Mouse (Mus musculus): ENCODE measurements around the gene Lpo. TPM values are rescaled to one million over a fixed set of nuclear protein-coding genes. Genes with fewer than 3 reads are reported as not detected.
"Not testable (repeated sequence)": the region's sequence is repeated elsewhere in the genome, so short reads cannot be mapped to it uniquely, and the experiment has no call there.

The Lpo gene
- total RNA-seq (2021) = under 1 TPM; 0.29 to 0.39 TPM

DNA sequence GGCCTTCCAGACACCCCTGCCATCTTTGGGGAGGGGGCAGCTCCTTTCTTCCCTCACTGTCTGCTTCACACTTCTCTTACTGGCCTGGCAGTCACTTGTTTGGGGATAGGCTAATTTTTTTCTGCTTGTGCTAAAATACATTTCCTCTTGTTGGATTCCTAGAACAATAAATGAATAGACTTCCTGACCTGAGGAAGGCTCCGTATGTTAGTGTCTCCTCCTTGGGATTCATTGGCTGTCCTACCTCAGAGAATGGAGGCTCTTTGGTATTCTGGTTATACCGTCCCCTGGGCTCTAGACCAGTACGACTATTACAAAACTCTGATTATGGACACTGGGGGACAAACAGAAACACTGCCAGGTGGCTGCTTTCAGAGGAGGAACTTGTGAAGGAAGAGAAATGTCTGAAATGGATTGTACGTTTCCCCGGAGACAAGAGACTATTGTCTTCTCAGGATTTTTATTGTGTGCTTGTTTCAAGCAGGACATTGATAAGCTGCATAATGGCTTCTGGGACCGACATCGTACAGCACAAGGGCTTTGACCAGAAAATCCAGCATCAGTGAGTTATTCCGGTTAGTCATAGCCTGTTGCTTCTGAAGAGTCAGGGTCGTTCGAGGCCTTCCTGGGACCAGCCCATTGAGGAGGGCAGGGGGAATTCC is at the start of gene Lpo:
Gene Lpo (minus strand): TSS at position 51 of the 662 bp plus-strand sequence.
- intact Hi-C loops (cut with DNase I) = no loop called here
- DNase-seq (ENCODE audit: low spot score in 2 of 2) = no peak

DNA sequence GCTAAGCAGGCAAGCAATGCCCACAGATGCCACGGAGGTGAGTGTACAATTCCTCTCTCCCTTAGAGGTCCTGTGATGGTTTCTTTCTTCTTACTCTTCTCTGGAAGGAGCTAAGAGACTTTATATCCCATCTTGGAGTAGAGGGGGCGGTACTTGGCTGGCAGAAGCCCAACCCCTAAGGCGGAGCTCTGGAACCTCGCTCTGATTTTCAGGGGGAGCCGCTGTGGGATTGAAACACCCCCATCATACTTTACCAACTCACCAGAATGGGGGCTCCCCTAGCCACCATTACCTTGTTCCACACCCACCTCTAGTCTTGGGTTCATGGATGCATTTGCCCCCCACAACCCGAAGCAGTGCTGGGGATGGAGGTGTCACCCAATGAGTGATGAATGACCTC is 47.3 kb upstream of the Lpo start, which contains the start of gene Epx:
Gene Epx (minus strand): TSS at position 101 of the 400 bp plus-strand sequence.
- DNase-seq (ENCODE audit: low spot score in 2 of 2) = no peak
- intact Hi-C loops (cut with DNase I) = no loop called here

DNA sequence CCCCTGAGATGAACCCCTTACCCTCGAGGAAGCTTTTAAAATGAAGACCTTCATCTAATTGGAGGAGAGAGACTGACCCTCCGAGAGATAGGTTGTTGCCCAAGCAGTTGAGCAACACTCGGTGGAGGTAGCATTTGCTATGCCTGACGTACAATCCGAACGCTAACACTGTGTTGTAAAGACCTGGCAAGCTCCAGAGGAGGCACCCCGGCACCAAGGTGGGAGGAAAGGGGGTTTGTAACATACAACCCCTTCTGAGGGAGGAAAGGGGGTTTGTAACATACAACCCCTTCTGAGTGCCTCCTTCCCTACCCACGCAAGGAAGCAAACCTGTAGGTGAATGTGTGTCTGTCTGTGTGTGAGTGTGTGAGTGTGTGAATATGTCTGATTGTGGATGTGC is 43.7 kb upstream of the Lpo start:
- intact Hi-C loops (cut with DNase I) = no loop called here
- no peak for DNase-seq (ENCODE audit: low spot score in 2 of 2)

DNA sequence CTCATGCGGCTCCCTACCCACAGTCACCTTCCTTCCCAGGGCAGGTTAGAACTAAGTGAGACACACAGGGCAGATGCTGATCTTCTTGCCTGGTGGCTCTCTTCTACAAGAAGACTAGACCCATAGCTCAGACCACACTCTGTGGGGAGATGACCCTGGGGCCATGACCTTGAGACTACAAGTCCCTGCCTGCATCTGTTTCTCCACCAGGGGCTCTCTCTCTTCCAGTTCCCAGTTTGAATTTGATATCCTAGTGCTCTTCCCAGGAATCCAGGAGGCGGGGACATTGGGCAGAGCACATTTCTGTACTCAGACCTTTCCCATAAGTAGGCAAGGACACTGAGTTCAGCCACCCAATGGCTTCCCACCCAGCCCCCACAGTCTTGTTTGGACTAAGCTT is 42.0 kb upstream of the Lpo start:
- intact Hi-C loops (cut with DNase I) = no loop called here
- DNase-seq (ENCODE audit: low spot score in 2 of 2) = no peak

GRCm38 (mm10) chr11:87866891-87867290 is 38.8 kb upstream of the Lpo start:
- intact Hi-C loops (cut with DNase I) = loop anchor here (5.0 kb wide), 1 partner anchor 80 kb away; no protein-coding TSS in a partner anchor
- DNase-seq (ENCODE audit: low spot score in 2 of 2) = not testable (repeated sequence)

DNA sequence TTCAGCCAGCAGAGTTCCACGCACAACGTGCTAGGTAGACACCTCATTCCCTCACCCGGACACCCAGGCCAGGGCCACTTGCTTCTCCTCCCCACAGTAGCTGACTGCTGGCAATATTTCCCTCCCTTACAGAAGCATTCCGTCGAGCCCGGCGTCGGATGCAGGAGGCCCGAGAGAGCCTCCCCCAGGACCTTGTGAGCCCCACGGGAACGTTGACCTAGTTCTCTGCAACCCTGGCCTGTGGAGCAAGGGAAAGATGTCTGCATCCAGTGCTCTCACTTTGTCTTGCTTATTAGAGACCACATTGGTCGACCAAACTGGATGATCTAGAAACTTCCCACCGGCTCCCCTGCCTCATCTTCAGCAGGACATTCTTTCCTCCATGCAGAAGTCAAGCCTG is 34.7 kb upstream of the Lpo start:
- intact Hi-C loops (cut with DNase I) = no loop called here
- no peak for DNase-seq (ENCODE audit: low spot score in 2 of 2)

GRCm38 (mm10) chr11:87860426-87860825 is 32.3 kb upstream of the Lpo start:
- no peak for DNase-seq (ENCODE audit: low spot score in 2 of 2)
- intact Hi-C loops (cut with DNase I) = no loop called here

- intact Hi-C loops (cut with DNase I) = no loop called here
- DNase-seq (ENCODE audit: low spot score in 2 of 2) = no peak
These were observed 31.2 kb upstream of the Lpo start for GRCm38 (mm10) chr11:87859273-87859672.

DNA sequence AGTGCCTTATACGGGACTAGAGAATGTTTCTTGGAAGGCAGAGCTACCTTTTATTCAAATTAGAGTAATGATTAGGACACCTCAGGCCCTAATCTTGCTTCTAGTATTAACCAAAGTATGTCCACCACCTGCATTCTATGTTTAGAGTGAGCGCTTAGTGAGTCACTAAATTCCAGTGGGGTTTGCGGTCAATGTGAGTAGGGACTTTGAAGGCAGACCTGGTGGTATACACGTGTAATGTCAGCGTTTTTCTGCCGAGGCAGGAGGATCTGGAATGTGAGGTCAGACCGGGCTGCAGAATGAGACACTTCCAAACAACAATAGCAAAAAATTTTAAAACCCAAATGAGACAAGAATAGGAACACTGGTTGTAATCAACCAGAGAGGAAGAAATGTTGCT is 26.5 kb upstream of the Lpo start:
- intact Hi-C loops (cut with DNase I) = no loop called here
- DNase-seq (ENCODE audit: low spot score in 2 of 2) = no peak

DNA sequence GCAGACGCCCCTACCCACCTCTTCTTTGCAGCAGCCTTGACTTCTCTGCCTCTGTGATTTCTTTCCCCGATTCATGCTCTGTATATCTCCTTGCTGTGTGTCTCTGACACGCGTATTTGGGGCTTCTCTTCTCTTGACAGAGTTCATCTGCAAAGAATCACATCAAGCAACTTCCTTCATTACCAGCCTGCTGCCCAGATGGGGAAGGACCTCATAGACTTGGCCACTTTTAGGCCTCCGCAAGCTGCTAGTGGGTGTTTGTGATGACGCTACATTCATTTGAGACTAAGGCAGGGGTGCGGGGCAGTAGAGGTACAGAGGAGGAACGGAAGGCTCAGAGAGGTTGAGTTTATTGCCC is 25.5 kb upstream of the Lpo start:
- intact Hi-C loops (cut with DNase I) = no loop called here
- DNase-seq (ENCODE audit: low spot score in 2 of 2) = peak; percentile 30 to 44

DNA sequence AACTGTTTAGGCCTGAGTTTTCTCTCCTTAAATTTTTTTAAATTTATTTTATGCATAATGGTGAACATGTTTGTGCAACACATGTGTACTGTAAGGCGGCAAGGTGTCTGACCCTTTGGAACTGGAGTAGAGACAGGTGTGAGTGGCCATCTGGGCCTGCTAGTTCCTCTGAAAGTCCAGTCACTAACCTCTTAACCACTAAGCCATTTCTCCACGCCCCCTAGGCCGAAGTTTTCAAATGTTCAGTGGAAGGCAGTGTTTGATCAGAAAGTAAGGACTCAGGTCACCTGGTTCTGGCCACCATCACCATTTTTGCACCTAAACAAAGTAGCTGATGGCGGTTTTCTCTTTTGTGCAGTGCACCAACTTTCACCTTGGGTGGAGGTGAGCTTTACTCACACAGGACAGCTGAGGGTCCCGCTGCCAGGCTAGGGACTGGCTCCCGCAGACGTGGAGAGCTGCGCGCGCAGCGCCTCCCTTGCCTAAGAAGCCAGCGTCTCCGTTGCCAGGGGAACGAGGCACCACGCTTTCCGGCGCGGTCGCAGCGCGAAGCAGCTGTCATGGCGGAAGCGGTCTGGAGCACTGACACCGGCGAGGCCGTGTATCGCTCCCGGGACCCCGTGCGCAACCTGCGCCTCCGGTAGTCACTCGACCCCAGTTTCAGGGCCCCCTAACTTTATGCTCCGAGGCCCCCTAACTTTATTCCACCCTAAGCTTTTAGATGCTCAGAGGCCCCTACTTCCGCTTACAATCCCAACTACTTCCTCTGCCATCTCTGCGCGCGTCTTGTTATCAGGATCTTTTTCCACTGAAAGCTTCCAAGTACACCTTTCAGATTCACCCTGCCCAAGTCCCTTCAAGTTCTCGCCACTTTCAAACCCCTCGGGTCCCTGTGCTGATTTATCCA is 24.9 kb upstream of the Lpo start, which contains the start of gene Mks1:
Gene Mks1 (plus strand): TSS at position 526 of the 907 bp plus-strand sequence.
- DNase-seq (ENCODE audit: low spot score in 2 of 2) = peak; percentile 93
- intact Hi-C loops (cut with DNase I) = no loop called here

DNA sequence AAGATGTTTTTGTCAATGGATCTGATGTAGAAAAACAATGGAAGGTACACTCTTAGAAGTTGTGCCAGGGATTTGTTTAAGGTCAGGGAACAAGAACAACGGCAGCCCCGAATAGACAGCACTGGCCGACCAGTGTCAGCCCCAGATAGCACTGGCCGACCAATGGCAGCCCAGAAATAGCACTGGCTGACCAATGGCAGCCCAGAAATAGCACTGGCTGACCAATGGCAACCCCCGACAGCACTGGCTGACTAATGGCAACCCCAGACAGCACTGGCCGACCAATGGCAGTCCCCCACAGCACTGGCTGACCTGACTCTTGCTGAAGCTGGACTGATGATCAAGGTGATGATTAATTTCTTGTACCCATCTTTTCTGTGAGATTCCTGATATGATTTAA is 19.8 kb upstream of the Lpo start:
- no peak for DNase-seq (ENCODE audit: low spot score in 2 of 2)
- intact Hi-C loops (cut with DNase I) = no loop called here

- intact Hi-C loops (cut with DNase I) = no loop called here
- DNase-seq (ENCODE audit: low spot score in 2 of 2) = no peak
These were observed 19.0 kb upstream of the Lpo start for GRCm38 (mm10) chr11:87846968-87847600.

DNA sequence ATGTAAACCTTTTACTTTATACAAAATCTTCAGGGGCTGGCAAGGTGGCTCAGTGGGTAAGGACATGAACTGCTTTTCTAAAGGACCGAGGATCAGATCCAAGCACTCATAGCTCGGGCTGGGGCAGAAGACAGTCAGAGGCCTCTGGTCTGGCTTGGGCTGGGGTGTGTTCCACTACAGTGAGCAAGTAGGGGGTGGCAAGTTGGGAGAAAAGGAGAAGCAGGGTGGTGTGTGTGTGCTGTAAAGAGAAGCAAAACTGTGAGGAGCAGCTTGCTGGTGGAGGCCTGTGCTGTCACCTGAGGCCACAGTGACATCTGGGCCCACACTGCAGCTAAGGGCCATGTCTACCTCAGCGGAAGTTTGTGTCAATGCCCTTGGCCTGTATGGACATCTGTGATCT is 13.3 kb upstream of the Lpo start:
- intact Hi-C loops (cut with DNase I) = no loop called here
- DNase-seq (ENCODE audit: low spot score in 2 of 2) = no peak

DNA sequence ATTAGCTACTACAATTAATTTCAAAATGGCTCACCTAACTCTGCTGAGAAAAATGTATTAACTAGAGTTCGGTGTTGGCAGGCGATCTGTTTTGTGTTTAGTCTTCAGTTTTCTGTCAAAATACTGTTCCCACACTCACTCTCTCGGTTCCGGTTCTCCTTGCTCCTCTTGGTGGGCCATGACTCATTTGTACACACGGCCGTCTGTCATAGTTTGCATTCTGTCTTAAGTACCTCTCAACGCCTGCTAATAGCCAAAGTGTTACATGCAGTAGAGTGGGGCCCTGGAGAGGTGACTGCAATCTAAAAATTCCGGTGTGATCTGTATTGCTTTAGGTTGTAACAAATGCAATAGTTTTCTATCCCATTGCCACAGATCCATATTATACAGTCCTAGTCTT is 12.6 kb upstream of the Lpo start:
- no peak for DNase-seq (ENCODE audit: low spot score in 2 of 2)
- intact Hi-C loops (cut with DNase I) = no loop called here

- DNase-seq (ENCODE audit: low spot score in 2 of 2) = no peak
- intact Hi-C loops (cut with DNase I) = no loop called here
These were observed 6.6 kb downstream of the Lpo start for GRCm38 (mm10) chr11:87821502-87821901.

GRCm38 (mm10) chr11:87817443-87817773 is 10.7 kb downstream of the Lpo start:
- no peak for DNase-seq (ENCODE audit: low spot score in 2 of 2)
- intact Hi-C loops (cut with DNase I) = no loop called here

DNA sequence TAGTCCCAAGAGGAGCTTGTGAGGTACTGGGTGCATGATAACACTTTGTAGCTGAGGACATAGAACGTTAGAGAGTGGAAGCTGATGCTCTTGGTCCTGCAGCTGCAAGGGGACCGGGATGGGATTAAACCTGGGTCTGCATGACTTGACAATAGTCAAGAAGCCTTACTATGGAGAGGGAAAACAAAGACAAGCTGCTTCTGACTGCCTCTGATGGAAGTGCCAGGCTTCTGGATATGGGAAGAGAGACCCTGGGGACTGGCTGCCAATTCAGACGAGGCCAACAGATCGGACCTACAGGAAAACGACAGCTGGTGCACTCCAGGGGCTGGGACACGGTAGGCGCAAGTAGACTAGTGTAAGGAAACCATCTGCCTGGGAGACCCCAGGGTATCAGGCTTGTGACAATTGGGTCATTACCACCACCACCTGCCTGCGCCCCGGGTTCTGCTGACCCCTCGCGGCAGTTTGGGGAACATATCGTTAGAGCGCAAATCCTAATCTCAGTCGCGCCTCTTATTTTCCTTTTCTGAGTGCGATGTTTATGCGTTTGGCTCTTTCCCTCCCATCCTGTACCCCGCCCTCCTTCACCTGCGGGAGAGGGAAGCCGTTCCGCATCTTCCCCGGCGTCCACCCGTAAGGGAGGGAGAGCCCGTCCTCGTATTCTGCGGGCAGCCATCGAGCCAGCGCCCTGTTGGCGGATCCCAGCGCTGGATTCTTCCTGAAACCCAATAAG is 11.2 kb downstream of the Lpo start:
- intact Hi-C loops (cut with DNase I) = no loop called here
- DNase-seq (ENCODE audit: low spot score in 2 of 2) = peak; percentile 43 to 54

- no peak for DNase-seq (ENCODE audit: low spot score in 2 of 2)
- intact Hi-C loops (cut with DNase I) = no loop called here
These were observed 13.3 kb downstream of the Lpo start for GRCm38 (mm10) chr11:87814831-87815230.

GRCm38 (mm10) chr11:87811396-87811795 is 16.7 kb downstream of the Lpo start:
- no peak for DNase-seq (ENCODE audit: low spot score in 2 of 2)
- intact Hi-C loops (cut with DNase I) = no loop called here

All from left cerebral cortex, postnatal 36 days (tissue).